Mouse (Mus musculus): ENCODE measurements around the gene Ccn6. TPM values are rescaled to one million over a fixed set of nuclear protein-coding genes. Genes with fewer than 3 reads are reported as not detected.

Gene Ccn6
- total RNA-seq, 2 experiments from 2014 or later: 0.54 to 1.2 TPM

- intact Hi-C loops (cut with DNase I): no loop called here
Observed at GRCm38 (mm10) chr10:39162666-39163484, 719 bp downstream of the Ccn6 start.

GRCm38 (mm10) chr10:39161406-39161805 is 2.2 kb downstream of the Ccn6 start:
- DNase-seq: no peak
- intact Hi-C loops (cut with DNase I): no loop called here

More at GRCm38 (mm10) chr10:39162666-39163484, 719 bp downstream of the Ccn6 start:
- no peak for DNase-seq

DNA sequence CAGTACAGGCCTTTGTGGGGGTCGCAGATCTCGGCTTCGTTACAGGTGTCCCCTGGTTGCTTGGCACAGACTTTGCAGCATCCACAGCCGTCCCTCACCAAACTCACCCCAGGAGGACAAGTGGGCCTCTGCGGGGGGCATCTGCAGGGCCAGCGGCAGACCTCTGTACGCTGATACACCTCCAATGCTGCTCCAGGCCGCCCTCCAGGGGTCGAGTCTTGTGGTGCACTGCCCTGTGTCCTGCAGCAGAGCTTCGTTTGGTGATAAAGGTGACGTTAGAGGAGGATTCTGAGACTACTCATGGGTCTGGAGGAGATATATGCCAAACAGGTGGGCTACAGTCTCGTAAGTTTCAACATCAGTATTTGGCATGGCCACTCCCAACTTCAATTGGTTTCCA is 5.3 kb downstream of the Ccn6 start:
- intact Hi-C loops (cut with DNase I): no loop called here

GRCm38 (mm10) chr10:39157321-39157720 is 6.3 kb downstream of the Ccn6 start:
- intact Hi-C loops (cut with DNase I): no loop called here
- DNase-seq: no peak

More for the DNA sequence above, 5.3 kb downstream of the Ccn6 start:
- no peak for DNase-seq

DNA sequence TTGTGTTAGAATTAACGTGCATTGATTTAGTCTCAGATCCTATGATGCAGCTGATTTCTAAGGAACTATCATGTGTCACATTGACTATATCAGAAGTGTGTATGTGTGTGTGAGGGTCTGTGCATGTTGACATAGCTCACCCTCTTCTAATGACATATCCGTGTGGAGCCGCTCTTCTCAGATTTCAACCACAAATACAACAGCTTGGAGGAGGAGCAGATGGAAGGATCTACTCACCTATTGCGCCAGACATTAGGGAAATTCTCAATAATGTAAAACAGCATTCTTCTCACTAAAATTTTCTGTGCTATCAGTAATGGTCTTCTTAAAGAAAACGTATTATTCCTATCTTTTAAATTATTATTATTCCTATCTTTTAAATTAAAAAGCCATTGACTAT is 6.9 kb downstream of the Ccn6 start:
- intact Hi-C loops (cut with DNase I): no loop called here

GRCm38 (mm10) chr10:39142216-39142615 is 21.4 kb downstream of the Ccn6 start:
- intact Hi-C loops (cut with DNase I): no loop called here
- DNase-seq: no peak

More for the DNA sequence above, 6.9 kb downstream of the Ccn6 start:
- no peak for DNase-seq

DNA sequence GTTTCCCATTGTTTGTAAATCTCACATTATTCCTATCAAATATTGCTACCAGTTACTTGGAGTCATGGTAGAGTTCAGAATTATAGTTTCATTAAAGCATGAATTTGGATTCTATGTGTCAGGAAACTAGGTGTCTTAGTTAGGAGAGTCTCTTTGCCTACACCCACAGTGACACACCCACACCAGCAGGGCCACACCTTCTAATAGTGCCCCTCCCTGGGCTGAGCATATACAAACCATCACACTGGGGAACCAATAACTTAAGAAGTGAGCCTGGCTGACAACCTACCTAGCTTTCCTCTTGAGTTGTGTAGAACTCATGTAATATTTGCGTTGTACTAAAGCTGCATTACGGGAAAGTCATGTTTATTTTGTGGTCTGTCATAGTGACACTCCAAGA is 22.2 kb downstream of the Ccn6 start:
- intact Hi-C loops (cut with DNase I): no loop called here
- no peak for DNase-seq

DNA sequence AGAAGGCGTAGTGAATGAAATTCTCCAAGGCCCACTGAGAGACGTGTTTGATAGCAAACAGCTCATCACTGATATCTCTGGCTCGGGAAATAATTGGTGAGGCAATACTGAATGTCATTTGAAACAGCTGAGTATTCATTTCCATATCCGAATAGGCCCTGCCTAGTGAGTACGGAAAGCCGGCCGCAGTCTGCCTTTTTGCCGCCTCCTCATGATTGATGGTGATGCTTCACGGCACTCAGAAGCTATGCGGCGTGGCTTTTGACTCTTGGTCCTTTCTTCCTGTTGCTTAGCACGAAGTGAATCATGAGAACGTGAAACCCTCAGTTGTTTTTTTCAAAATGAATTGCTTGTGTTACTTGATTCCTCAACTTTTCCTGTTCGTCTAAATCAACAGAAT is 22.8 kb downstream of the Ccn6 start:
- no peak for DNase-seq
- intact Hi-C loops (cut with DNase I): no loop called here

GRCm38 (mm10) chr10:39138761-39139160 is 24.8 kb downstream of the Ccn6 start:
- intact Hi-C loops (cut with DNase I): no loop called here
- DNase-seq: no peak

GRCm38 (mm10) chr10:39137766-39138165 is 25.8 kb downstream of the Ccn6 start:
- DNase-seq: no peak
- intact Hi-C loops (cut with DNase I): no loop called here

DNA sequence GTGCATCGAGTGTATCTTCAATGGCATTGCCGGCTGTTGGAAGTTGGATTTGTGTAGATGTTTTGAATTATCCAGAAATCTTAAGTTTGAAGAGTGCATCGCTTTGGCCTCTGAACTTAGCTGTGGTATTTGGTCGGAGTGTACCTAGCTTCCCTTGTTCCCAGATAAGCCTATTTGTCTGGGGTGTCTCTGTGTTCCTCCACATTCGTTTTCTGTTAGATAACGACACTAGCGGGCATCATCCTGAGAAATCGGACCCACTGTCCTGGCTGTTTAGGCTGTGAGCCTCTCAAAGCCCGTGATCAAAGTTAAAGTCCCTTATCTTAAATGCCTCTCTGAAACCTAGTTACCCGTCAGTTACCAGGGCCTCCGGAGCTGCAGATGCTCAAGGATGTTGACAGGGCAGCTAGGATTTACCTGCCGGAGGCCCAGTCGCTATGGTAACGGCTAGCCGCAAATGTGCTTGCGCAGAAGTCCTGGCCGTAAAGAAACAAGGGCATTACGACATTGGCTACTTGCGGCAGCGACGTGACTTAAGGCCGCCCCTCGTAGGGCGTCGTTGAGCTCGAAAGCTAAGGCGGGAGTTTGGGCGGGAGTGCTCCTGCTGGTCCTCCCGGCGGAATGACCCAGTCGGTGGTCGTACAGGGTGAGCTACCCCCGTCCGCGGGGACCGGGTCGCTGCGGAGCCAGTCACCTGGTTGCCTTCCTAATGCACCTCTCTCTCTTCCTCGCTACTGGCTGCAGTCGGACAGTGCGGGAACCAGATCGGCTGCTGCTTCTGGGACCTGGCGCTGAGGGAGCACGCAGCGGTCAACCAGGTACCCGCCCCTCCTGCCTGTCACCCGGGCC is 29.9 kb downstream of the Ccn6 start, which contains the start of the genes Fam229b and Tube1:
Gene Fam229b, minus strand, starts transcription at position 453 of the 849 bp plus-strand sequence.
Gene Tube1, plus strand, starts transcription at position 515 of the 849 bp plus-strand sequence.
- intact Hi-C loops (cut with DNase I): no loop called here
- peak; percentile 91 for DNase-seq

- intact Hi-C loops (cut with DNase I): no loop called here
- DNase-seq: no peak
Observed at GRCm38 (mm10) chr10:39121412-39121811, 42.2 kb downstream of the Ccn6 start.

GRCm38 (mm10) chr10:39109489-39109874 is 54.1 kb downstream of the Ccn6 start:
- intact Hi-C loops (cut with DNase I): no loop called here
- DNase-seq: no peak

DNA sequence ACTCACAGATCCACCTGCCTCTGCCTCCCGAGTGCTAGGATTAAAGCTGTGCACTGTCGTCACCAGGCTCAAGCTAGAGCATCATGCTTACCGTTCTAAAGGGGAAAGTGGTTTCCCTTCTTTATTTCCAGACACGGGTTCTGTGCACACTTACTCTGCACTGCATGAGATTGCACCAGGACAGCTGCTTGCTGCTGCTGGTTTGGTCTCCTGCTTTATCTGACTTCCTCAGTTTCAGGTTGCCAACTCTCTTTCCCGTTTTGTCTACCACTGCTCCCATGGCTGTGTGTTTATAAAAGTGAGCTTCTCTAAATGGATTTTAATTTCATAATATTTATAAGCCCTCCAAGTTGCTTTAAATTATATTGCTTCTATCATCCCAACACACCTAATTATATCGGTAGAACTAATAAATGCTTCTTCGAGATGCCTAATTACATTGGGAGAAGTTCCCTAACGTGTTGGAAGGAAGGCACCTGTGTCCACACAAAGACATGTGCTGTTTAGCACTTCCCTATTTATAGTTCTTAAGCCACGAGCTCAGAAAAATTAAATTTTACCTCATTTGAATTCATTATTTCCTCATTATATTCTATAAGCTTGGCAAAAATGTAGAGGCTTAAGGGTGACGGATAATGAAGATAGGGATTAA is 54.6 kb downstream of the Ccn6 start:
- DNase-seq: no peak
- intact Hi-C loops (cut with DNase I): no loop called here

- no peak for DNase-seq
- intact Hi-C loops (cut with DNase I): no loop called here
Observed at GRCm38 (mm10) chr10:39106935-39107334, 56.7 kb downstream of the Ccn6 start.

GRCm38 (mm10) chr10:39106413-39106812 is 57.2 kb downstream of the Ccn6 start:
- DNase-seq: no peak
- intact Hi-C loops (cut with DNase I): no loop called here

DNA sequence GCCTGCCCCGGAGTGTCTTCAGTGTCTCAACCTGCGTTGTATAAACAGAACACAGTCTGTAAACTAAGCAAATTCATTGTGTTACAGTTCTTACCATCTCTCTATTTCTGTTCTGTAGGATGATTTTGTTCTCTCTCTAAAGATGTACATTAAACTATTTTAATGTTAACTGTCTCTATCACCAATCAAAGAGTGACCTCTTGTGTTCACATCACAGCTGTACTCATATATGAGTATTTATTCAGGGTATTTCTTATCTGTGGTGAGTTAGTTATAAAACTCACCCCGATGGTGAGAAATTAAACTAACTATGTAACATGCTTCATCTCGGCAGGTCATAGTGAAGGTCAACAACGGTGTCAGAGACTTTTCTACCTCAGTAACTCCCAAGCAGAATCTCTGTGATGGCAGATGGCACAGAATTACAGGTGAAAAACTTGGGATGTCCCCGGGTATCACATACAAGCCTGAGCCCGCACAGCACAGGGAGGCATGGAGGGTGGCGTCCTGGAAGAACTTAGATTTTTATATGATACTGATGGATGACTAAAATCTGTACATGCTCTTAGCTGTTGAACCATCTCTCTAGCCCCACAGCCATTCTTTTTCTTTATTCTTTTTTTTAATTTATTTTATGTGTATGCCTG is 58.7 kb downstream of the Ccn6 start:
- intact Hi-C loops (cut with DNase I): no loop called here
- DNase-seq: no peak

Measured in left cerebral cortex, postnatal 4 days (tissue).